Mouse (Mus musculus) cerebellum, adult 2 months (tissue): Measurements from ENCODE around the gene Tm2d1.

ENCODE experiments used
- CTCF ChIP-seq: fragments of 200-500 bp; IDR thresholded peaks from 2 replicates; pipeline ENCODE4 v1.5.1; 2011; ENCODE audit warnings: low read depth, mild to moderate bottlenecking, control low read depth, low read length, moderate library complexity, borderline replicate concordance; ENCODE audit not compliant: insufficient read depth
- POLR2A ChIP-seq: fragments of 200-500 bp; IDR thresholded peaks from 2 replicates; pipeline ENCODE4 v1.6.1; 2011; ENCODE audit warnings: low read length, control low read depth, borderline replicate concordance; ENCODE audit not compliant: insufficient read depth

- TF ChIP-seq CTCF: no peak
- no peak for TF ChIP-seq POLR2A
These were observed 45.3 kb upstream of the Tm2d1 start for GRCm38 (mm10) chr4:98428371-98428770.
